Mouse (Mus musculus): ENCODE results near the gene Atp6v0e2. TPM values are rescaled to one million over a fixed set of nuclear protein-coding genes. Genes with fewer than 3 reads are reported as not detected.

Gene Atp6v0e2
- total and polyA plus RNA-seq, 3 experiments: not detected

GRCm38 (mm10) chr6:48572014-48572413 lies 34.6 kb downstream of the Atp6v0e2 start:
- Histone ChIP-seq H3K36me3 (ENCODE audit: control insufficient read depth in 1 of 2, insufficient read depth in 2 of 2, low read length in 2 of 2) (no peaks in the 10 kb centered on the region), H3K9ac (ENCODE audit: control insufficient read depth, low read depth, low read length, poor library complexity, severe bottlenecking) (no peak overlapping the region), H3K9me3 (replicated peaks; ENCODE audit: insufficient read depth, low read length) (no peaks in the 10 kb centered on the region), H3K27me3 (ENCODE audit: control insufficient read depth in 1 of 2, insufficient read depth in 2 of 2, low read length in 2 of 2) (no peaks in the 10 kb centered on the region), H3K79me2 (ENCODE audit: control insufficient read depth, insufficient read depth, low read length, poor library complexity) (no peaks in the 10 kb centered on the region), H3K4me1 (ENCODE audit: control insufficient read depth in 1 of 2, insufficient read depth in 2 of 2, low read length in 2 of 2) (no peaks in the 10 kb centered on the region), H3K4me3 (ENCODE audit: control insufficient read depth in 1 of 2, insufficient read depth in 1 of 2, low read depth in 2 of 2, low read length in 2 of 2) (no peak overlapping the region), H3K27ac (ENCODE audit: control insufficient read depth, low read depth, low read length) (no peak overlapping the region)
- TF ChIP-seq TBP (IDR thresholded peaks at IDR 0.05; ENCODE audit: low read depth, low read length): no peak
- TF ChIP-seq USF1 (IDR thresholded peaks at IDR 0.05; ENCODE audit: low read depth, low read length): no peak
- TF ChIP-seq MYB (IDR thresholded peaks at IDR 0.05; ENCODE audit: low read depth, low read length): no peak
- no peak for TF ChIP-seq NRF1 (IDR thresholded peaks at IDR 0.05; ENCODE audit: insufficient read depth, low read depth, low read length, poor library complexity, severe bottlenecking)
- TF ChIP-seq ZMIZ1 (IDR thresholded peaks at IDR 0.05; ENCODE audit: low read depth, low read length): no peak
- TF ChIP-seq TAL1 (IDR thresholded peaks at IDR 0.05; ENCODE audit: low read length): no peak
- TF ChIP-seq SIN3A (IDR thresholded peaks at IDR 0.05; ENCODE audit: low read length): no peak
- no peak for TF ChIP-seq KAT2A (conservative IDR thresholded peaks at IDR 0.05; ENCODE audit: low read depth, low read length)
- no peak for TF ChIP-seq MAFK (IDR thresholded peaks at IDR 0.05; ENCODE audit: borderline replicate concordance, low read depth, low read length)
- no peak for TF ChIP-seq MYC (IDR thresholded peaks at IDR 0.05; ENCODE audit: low read depth, low read length)
- no peak for TF ChIP-seq ZC3H11A (IDR thresholded peaks at IDR 0.05; ENCODE audit: low read depth, low read length)
- no peak for TF ChIP-seq RCOR1 (IDR thresholded peaks at IDR 0.05; ENCODE audit: low read depth, low read length)
- TF ChIP-seq MEF2A (IDR thresholded peaks at IDR 0.05; ENCODE audit: extremely low read depth, insufficient replicate concordance, low read depth, low read length, poor library complexity, severe bottlenecking): no peak
- TF ChIP-seq POLR2A (IDR thresholded peaks at IDR 0.05; ENCODE audit: control insufficient read depth in 1 of 2, insufficient read depth in 1 of 2, low read depth in 1 of 2, low read length in 2 of 2, poor library complexity in 1 of 2): no peak
- no peak for TF ChIP-seq GATA1 (IDR thresholded peaks at IDR 0.05; ENCODE audit: low read depth, low read length)
- no peak for TF ChIP-seq CTCF (IDR thresholded peaks at IDR 0.05 in 2 of 3, conservative IDR thresholded peaks at IDR 0.05 in 1 of 3; ENCODE audit: control insufficient read depth in 1 of 3, insufficient read depth in 1 of 3, low read depth in 2 of 3, low read length in 3 of 3, poor library complexity in 1 of 3, severe bottlenecking in 1 of 3)
- no peak for TF ChIP-seq JUND (IDR thresholded peaks at IDR 0.05; ENCODE audit: low read depth, low read length)
- no peak for DNase-seq (ENCODE audit: low read depth, low spot score)

- no peaks in the 10 kb centered on the region for H3K9me3 ChIP-seq (replicated peaks; ENCODE audit: insufficient read depth, low read length)
- no peak for DNase-seq (ENCODE audit: low read depth, low spot score)
- H3K9ac ChIP-seq (ENCODE audit: control insufficient read depth, low read depth, low read length, poor library complexity, severe bottlenecking): no peak within 1 kb of the TSS
- H3K36me3 ChIP-seq (ENCODE audit: control insufficient read depth in 1 of 2, insufficient read depth in 2 of 2, low read length in 2 of 2): no peaks in the 10 kb centered on the region
- H3K4me1 ChIP-seq (ENCODE audit: control insufficient read depth in 1 of 2, insufficient read depth in 2 of 2, low read length in 2 of 2): no peaks in the 10 kb centered on the region
- TF ChIP-seq POLR2AphosphoS5 (IDR thresholded peaks at IDR 0.05; ENCODE audit: borderline replicate concordance, low read depth, low read length) (no peak), POLR2A (IDR thresholded peaks at IDR 0.05; ENCODE audit: control insufficient read depth in 1 of 2, insufficient read depth in 1 of 2, low read depth in 1 of 2, low read length in 2 of 2, poor library complexity in 1 of 2) (no peak), MEF2A (IDR thresholded peaks at IDR 0.05; ENCODE audit: extremely low read depth, insufficient replicate concordance, low read depth, low read length, poor library complexity, severe bottlenecking) (no peak), TBP (IDR thresholded peaks at IDR 0.05; ENCODE audit: low read depth, low read length) (no peak), MAZ (IDR thresholded peaks at IDR 0.05; ENCODE audit: low read depth, low read length) (no peak), USF2 (IDR thresholded peaks at IDR 0.05; ENCODE audit: borderline replicate concordance in 1 of 2, insufficient read depth in 1 of 2, low read depth in 1 of 2, low read length in 2 of 2) (no peak), NRF1 (IDR thresholded peaks at IDR 0.05; ENCODE audit: insufficient read depth, low read depth, low read length, poor library complexity, severe bottlenecking) (no peak), CHD2 (IDR thresholded peaks at IDR 0.05; ENCODE audit: low read length) (no peak), JUND (IDR thresholded peaks at IDR 0.05; ENCODE audit: low read depth, low read length) (no peak), MYB (IDR thresholded peaks at IDR 0.05; ENCODE audit: low read depth, low read length) (no peak)
- H3K4me3 ChIP-seq (ENCODE audit: control insufficient read depth in 1 of 2, insufficient read depth in 1 of 2, low read depth in 2 of 2, low read length in 2 of 2): no peak within 1 kb of the TSS
- no peaks in the 10 kb centered on the region for H3K27me3 ChIP-seq (ENCODE audit: control insufficient read depth in 1 of 2, insufficient read depth in 2 of 2, low read length in 2 of 2)
- H3K27ac ChIP-seq (ENCODE audit: control insufficient read depth, low read depth, low read length): no peak within 1 kb of the TSS
- H3K79me2 ChIP-seq (ENCODE audit: control insufficient read depth, insufficient read depth, low read length, poor library complexity): no peaks in the 10 kb centered on the region
These were observed 35.2 kb downstream of the Atp6v0e2 start, which contains the start of gene Rarres2 for GRCm38 (mm10) chr6:48572572-48573061. TSS of gene Rarres2 (minus strand) at chr6:48572789.
